ENCODE assay signal across 16 mouse cellular contexts in genomic region chr10:68132636-68133035, GRCm38 (mm10).
A peak's percentile ranks its signal among the peaks of the same experiment; 100 is the strongest.
DNase-seq lines count a peak whose midpoint lies in the region; ATAC-seq and TF ChIP-seq lines count a peak whose summit lies in the region.
"Had no signal": no experiment of that assay in that cellular context is flagged by ENCODE, and none has a peak within 500 bp of the region (broad histone marks: within the 10 kb centered on the region; RNA-seq: fewer than 3 reads in every experiment).

No protein-coding gene starts in this region.

- WGBS in heart, adult 2 months: 45% methylated on average over 9 of the region's 9 CpGs
- WGBS in heart, embryonic 11.5 days (ENCODE audit: insufficient replicate concordance): 82% methylated on average over 9 of the region's 9 CpGs
- 60% methylated on average over 9 of the region's 9 CpGs for WGBS in lung, postnatal 0 days
- WGBS in cerebellum, adult 2 months: 25% methylated on average over 9 of the region's 9 CpGs
- WGBS in limb, embryonic 15.5 days: 57% methylated on average over 9 of the region's 9 CpGs

- H3K4me1 ChIP-seq in heart, adult 2 months (ENCODE audit: control insufficient read depth, insufficient read depth, low read length): peaks cover 28% of the 10 kb centered on the region
- H3K4me1 ChIP-seq in heart, embryonic 11.5 days (ENCODE audit: control insufficient read depth, insufficient read depth, low read length): peaks cover 42% of the 10 kb centered on the region
- peaks cover 47% of the 10 kb centered on the region for H3K4me1 ChIP-seq in lung, postnatal 0 days (ENCODE audit: insufficient read depth, low read depth, low read length)
- no peaks in the 10 kb centered on the region; the same call in 1 of the 2 replicates for H3K4me1 ChIP-seq in cerebellum, adult 2 months (ENCODE audit: control insufficient read depth, insufficient read depth, low read length)
- peaks cover 52% of the 10 kb centered on the region for H3K4me1 ChIP-seq in limb, embryonic 15.5 days

- H3K27ac ChIP-seq in heart, adult 2 months: peak overlapping the region; percentile 100
- H3K27ac ChIP-seq in heart, embryonic 11.5 days (ENCODE audit: low read depth, low read length): no peak overlapping the region
- no peak overlapping the region for H3K27ac ChIP-seq in lung, postnatal 0 days (ENCODE audit: low read length)
- H3K27ac ChIP-seq in cerebellum, adult 2 months (ENCODE audit: insufficient read depth, low read length): no peak overlapping the region
- no peak overlapping the region for H3K27ac ChIP-seq in limb, embryonic 15.5 days
- H3K27ac ChIP-seq: forebrain, embryonic 12.5 days; hindbrain, embryonic 13.5 days; liver, embryonic 14.5 days; midbrain, embryonic 10.5 days had no signal

- TF ChIP-seq POLR2A in heart, adult 2 months (IDR thresholded peaks at IDR 0.05; ENCODE audit: insufficient read depth, low read depth, low read length): no peak
- no peak for TF ChIP-seq POLR2A in cerebellum, adult 2 months (IDR thresholded peaks at IDR 0.05; ENCODE audit: borderline replicate concordance, insufficient read depth, low read length)

- ATAC-seq in heart, embryonic 11.5 days (replicated peaks; ENCODE audit: insufficient number of reproducible peaks, low FRiP score, low TSS enrichment): no peak
- ATAC-seq in lung, postnatal 0 days: no peak
- no peak for ATAC-seq in limb, embryonic 15.5 days (ENCODE audit: insufficient number of reproducible peaks, low FRiP score, low TSS enrichment, low read depth)
- ATAC-seq: intestine, embryonic 16.5 days had no signal

- peak overlapping the region; percentile 62 for H3K4me3 ChIP-seq in heart, adult 2 months
- no peak overlapping the region for H3K4me3 ChIP-seq in heart, embryonic 11.5 days (ENCODE audit: low read depth, low read length)
- peak overlapping the region; percentile 25 for H3K4me3 ChIP-seq in lung, postnatal 0 days (ENCODE audit: low read depth, low read length)
- H3K4me3 ChIP-seq in cerebellum, adult 2 months (replicated peaks; ENCODE audit: insufficient read depth, low read depth, low read length): no peak overlapping the region
- no peak overlapping the region for H3K4me3 ChIP-seq in limb, embryonic 15.5 days
- H3K4me3 ChIP-seq: forebrain, embryonic 12.5 days; hindbrain, embryonic 13.5 days; midbrain, embryonic 10.5 days had no signal

- H3K36me3 ChIP-seq in heart, adult 2 months (ENCODE audit: control insufficient read depth, insufficient read depth, low read length): peaks cover 66% of the 10 kb centered on the region
- peaks cover 7% of the 10 kb centered on the region; the same call in 1 of the 2 replicates for H3K36me3 ChIP-seq in heart, embryonic 11.5 days (ENCODE audit: control insufficient read depth, insufficient read depth, low read length)
- peaks cover 23% of the 10 kb centered on the region for H3K36me3 ChIP-seq in lung, postnatal 0 days (ENCODE audit: insufficient read depth, low read length)
- peaks cover 13% of the 10 kb centered on the region; the same call in 1 of the 2 replicates for H3K36me3 ChIP-seq in limb, embryonic 15.5 days

- H3K27me3 ChIP-seq in heart, adult 2 months (ENCODE audit: control insufficient read depth, insufficient read depth, low read length): no peaks in the 10 kb centered on the region
- H3K27me3 ChIP-seq in heart, embryonic 11.5 days (ENCODE audit: control insufficient read depth, insufficient read depth, low read length): no peaks in the 10 kb centered on the region
- H3K27me3 ChIP-seq in lung, postnatal 0 days (replicated peaks; ENCODE audit: insufficient read depth, low read length): no peaks in the 10 kb centered on the region
- H3K27me3 ChIP-seq in cerebellum, adult 2 months (ENCODE audit: control insufficient read depth, insufficient read depth, low read length): no peaks in the 10 kb centered on the region
- H3K27me3 ChIP-seq in limb, embryonic 15.5 days: no peaks in the 10 kb centered on the region
- H3K27me3 ChIP-seq: forebrain, embryonic 12.5 days; hindbrain, embryonic 13.5 days had no signal

- TF ChIP-seq EP300 in heart, adult 2 months (IDR thresholded peaks at IDR 0.05; ENCODE audit: insufficient read depth, low read depth, low read length): no peak
- TF ChIP-seq EP300 in lung, postnatal 0 days (IDR thresholded peaks at IDR 0.05): no peak

- no peaks in the 10 kb centered on the region for H3K9me3 ChIP-seq in heart, embryonic 11.5 days (replicated peaks; ENCODE audit: control insufficient read depth, low read length)
- no peaks in the 10 kb centered on the region for H3K9me3 ChIP-seq in lung, postnatal 0 days (ENCODE audit: low read length)
- no peaks in the 10 kb centered on the region for H3K9me3 ChIP-seq in limb, embryonic 15.5 days
- H3K9me3 ChIP-seq: forebrain, embryonic 12.5 days; hindbrain, embryonic 13.5 days; midbrain, embryonic 10.5 days had no signal

- H3K79me2 ChIP-seq in heart, adult 2 months (replicated peaks; ENCODE audit: control insufficient read depth, insufficient read depth, low read length): peaks cover 5% of the 10 kb centered on the region

- intact Hi-C loops in heart, adult 2 months (cut with DNase I): no loop called here

- no peak overlapping the region for H3K4me2 ChIP-seq in heart, embryonic 11.5 days
- H3K4me2 ChIP-seq in lung, postnatal 0 days (replicated peaks; ENCODE audit: low read depth, low read length): peak overlapping the region; percentile 61
- 0 out of 2 replicates have a peak overlapping the region, but pooled peaks have one; percentile 0 for H3K4me2 ChIP-seq in limb, embryonic 15.5 days
- H3K4me2 ChIP-seq: forebrain, embryonic 12.5 days; hindbrain, embryonic 13.5 days had no signal

- H3K9ac ChIP-seq in heart, adult 2 months (ENCODE audit: low read depth, low read length): peak overlapping the region; percentile 8
- no peak overlapping the region for H3K9ac ChIP-seq in heart, embryonic 11.5 days (ENCODE audit: low read depth, low read length)
- H3K9ac ChIP-seq in lung, postnatal 0 days (replicated peaks; ENCODE audit: low read depth): no peak overlapping the region
- H3K9ac ChIP-seq in limb, embryonic 15.5 days: no peak overlapping the region
- H3K9ac ChIP-seq: forebrain, embryonic 12.5 days; hindbrain, embryonic 13.5 days; liver, embryonic 14.5 days had no signal

- peak in 1 of 2 experiments; percentile 46 for DNase-seq in heart, adult 2 months
- DNase-seq in lung, postnatal 0 days (ENCODE audit: low spot score): no peak
- no peak for DNase-seq in lung, postnatal 25 days (ENCODE audit: low spot score)
- peak; percentile 50 to 64 for DNase-seq in cerebellum, adult 2 months
- no peak for DNase-seq in urinary bladder, postnatal 36 days (ENCODE audit: low spot score in 2 of 2)
- no peak for DNase-seq in adrenal gland, adult 8-10 months
- DNase-seq: adrenal gland, postnatal 14 days; kidney, postnatal 10 days; lung, postnatal 14 days had no signal

- TF ChIP-seq CTCF in heart, adult 2 months (IDR thresholded peaks at IDR 0.05): no peak
- TF ChIP-seq CTCF in lung, postnatal 0 days (IDR thresholded peaks at IDR 0.05): no peak
- TF ChIP-seq CTCF in cerebellum, adult 2 months (IDR thresholded peaks at IDR 0.05; ENCODE audit: borderline replicate concordance, insufficient read depth, low read depth, low read length): no peak

Comparison
In these comparisons a context has a peak if more than half of its experiments do, and no peak if none do; other contexts are left out.
1. H3K4me3 ChIP-seq: peak in heart, adult 2 months (single experiment) and lung, postnatal 0 days (single experiment); none in heart, embryonic 11.5 days (single experiment), cerebellum, adult 2 months (single experiment) and limb, embryonic 15.5 days (single experiment).
2. DNase-seq: peak in cerebellum, adult 2 months (2 of 2); none in lung, postnatal 0 days (single experiment), lung, postnatal 25 days (single experiment), urinary bladder, postnatal 36 days (0 of 2) and adrenal gland, adult 8-10 months (single experiment).